18 mouse cellular contexts compared by ENCODE assay signal in the genomic region with DNA sequence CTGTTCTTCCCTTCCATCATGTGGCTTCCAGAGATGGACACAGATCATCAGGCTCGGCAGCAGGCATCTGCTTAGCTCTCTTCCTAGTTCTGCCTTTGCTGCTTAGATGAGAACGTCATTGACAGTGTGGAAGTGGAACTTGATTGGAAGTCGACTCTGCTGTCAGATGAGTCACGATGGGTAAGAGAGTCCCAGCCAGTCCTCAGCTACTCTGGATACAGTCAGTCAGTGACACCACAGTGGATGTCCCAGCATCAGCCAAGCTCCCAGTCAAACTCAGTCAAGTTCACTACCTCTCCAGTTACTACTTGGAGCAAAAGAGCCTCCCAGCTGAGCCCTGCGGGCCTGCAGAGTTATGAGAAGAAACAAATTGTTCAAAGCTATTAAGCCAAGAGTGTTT.
"Had no signal": no experiment of that assay in that cellular context is flagged by ENCODE, and none has a peak within 500 bp of the region (broad histone marks: within the 10 kb centered on the region; RNA-seq: fewer than 3 reads in every experiment).

No protein-coding gene starts in this region.

- H3K36me3 ChIP-seq: limb, embryonic 12.5 days; liver, embryonic 15.5 days; midbrain, embryonic 12.5 days; neural tube, embryonic 15.5 days had no signal

- H3K9me3 ChIP-seq: limb, embryonic 12.5 days; liver, embryonic 15.5 days; midbrain, embryonic 12.5 days; neural tube, embryonic 15.5 days had no signal

- H3K4me2 ChIP-seq: limb, embryonic 12.5 days; liver, embryonic 15.5 days; lung, embryonic 14.5 days; midbrain, embryonic 12.5 days; neural tube, embryonic 15.5 days had no signal

- H3K4me3 ChIP-seq: limb, embryonic 12.5 days; liver, embryonic 15.5 days; midbrain, embryonic 12.5 days; myocyte; neural tube, embryonic 15.5 days had no signal

- H3K27ac ChIP-seq: kidney, postnatal 0 days; limb, embryonic 12.5 days; liver, embryonic 15.5 days; midbrain, embryonic 12.5 days; neural tube, embryonic 15.5 days; stomach, postnatal 0 days had no signal

- H3K9ac ChIP-seq: limb, embryonic 12.5 days; liver, embryonic 15.5 days; lung, embryonic 14.5 days; midbrain, embryonic 12.5 days; neural tube, embryonic 15.5 days had no signal

- DNase-seq: kidney, adult 9 months; kidney, postnatal 36 days; layer of hippocampus, adult 9-11 months; layer of hippocampus, postnatal 36 days; liver; lung, embryonic 14.5 days; lung, postnatal 10 days; lung, postnatal 4 days; right cerebral cortex, adult 18-20 months; right cerebral cortex, postnatal 25 days; thymus, postnatal 25 days had no signal

- H3K27me3 ChIP-seq: limb, embryonic 12.5 days; liver, embryonic 15.5 days; midbrain, embryonic 12.5 days; neural tube, embryonic 15.5 days had no signal
